Mouse (Mus musculus) cortical plate, adult 2 months (tissue): ENCODE data around the gene Zfp536.

Source experiments
- CTCF ChIP-seq: fragments of 200-500 bp; IDR thresholded peaks from 2 replicates; pipeline ENCODE4 v1.5.1; 2011; ENCODE audit warnings: mild to moderate bottlenecking, control low read depth, low read length; ENCODE audit not compliant: insufficient read depth; ENCODE audit errors: extremely low read depth
- POLR2A ChIP-seq: fragments of 200-500 bp; IDR thresholded peaks from 2 replicates; pipeline ENCODE4 v1.6.1; 2011; ENCODE audit warnings: mild to moderate bottlenecking, low read length, control low read depth; ENCODE audit not compliant: insufficient read depth; ENCODE audit errors: extremely low read depth

DNA sequence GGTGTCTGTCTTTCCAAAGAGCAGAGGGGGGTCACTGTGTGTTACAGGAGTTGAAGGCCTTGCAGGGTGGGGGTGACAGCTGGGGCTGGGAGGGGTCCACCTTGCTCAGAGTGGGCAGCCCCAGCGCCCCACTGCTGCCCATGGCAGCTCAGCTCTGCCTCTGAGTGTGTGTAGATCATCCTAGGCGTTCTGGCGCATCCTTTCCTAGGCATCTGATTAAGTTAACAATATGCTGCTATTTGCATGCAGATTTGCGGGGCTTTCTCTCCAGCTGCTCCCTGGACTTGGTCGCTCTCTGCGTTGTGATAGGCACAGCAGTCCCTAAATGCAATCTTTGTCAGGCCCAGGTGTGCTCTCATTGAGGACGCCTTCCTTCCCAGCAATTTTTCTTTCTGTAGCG is 147.7 kb downstream of the Zfp536 start:
- no peak for TF ChIP-seq CTCF
- no peak for TF ChIP-seq POLR2A
